Mouse (Mus musculus): ENCODE data around the gene Lmf1. TPM values are rescaled to one million over a fixed set of nuclear protein-coding genes. Genes with fewer than 3 reads are reported as not detected.
A peak's percentile ranks its signal among the peaks of the same experiment; 100 is the strongest.

Gene Lmf1
- 25.7 and 26.7 TPM in 2 replicates for polyA plus RNA-seq (2015; fragmentation: Nextera tagmentation; extraction: Ambion mirVana)

DNA sequence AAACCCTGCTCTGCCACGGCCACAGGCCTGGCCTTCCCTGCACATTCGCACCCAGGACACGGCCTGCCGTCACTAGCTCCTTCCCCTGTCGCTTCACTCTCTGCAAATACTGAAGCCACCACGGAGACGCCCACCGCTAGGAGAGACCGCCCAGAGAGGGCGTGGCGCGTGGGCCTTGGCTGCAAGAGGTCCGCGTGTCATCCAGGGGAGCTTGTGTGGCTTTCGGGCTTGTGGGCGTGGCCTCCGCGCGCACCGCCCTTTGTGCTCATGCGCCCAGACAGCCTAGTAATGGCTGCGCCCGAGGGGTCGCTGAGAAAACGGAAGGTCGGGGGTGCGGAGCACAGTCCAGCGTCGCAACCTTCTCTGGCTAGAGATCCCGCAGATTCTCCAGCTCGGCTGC, at the start of gene Lmf1:
Lmf1 (plus strand) TSS at position 166 of the 400 bp plus-strand sequence.
- H3K9me3 ChIP-seq, result no peaks in the 10 kb centered on the region
- peak within 1 kb of the TSS; percentile 75 for H3K4me3 ChIP-seq
- under 1% methylated on average over 31 of the region's 31 CpGs for WGBS
- H3K36me3 ChIP-seq, result no peaks in the 10 kb centered on the region
- H3K9ac ChIP-seq, result peak within 1 kb of the TSS; percentile 80
- H3K4me2 ChIP-seq, result peak within 1 kb of the TSS; percentile 87
- ATAC-seq (ENCODE audit: borderline replicate concordance, extremely low read depth, low FRiP score, low TSS enrichment), result peak; percentile 96
- H3K27ac ChIP-seq, result peak within 1 kb of the TSS; percentile 70
- peaks cover 20% of the 10 kb centered on the region; the same call in 1 of the 2 replicates for H3K4me1 ChIP-seq
- H3K27me3 ChIP-seq, result no peaks in the 10 kb centered on the region

DNA sequence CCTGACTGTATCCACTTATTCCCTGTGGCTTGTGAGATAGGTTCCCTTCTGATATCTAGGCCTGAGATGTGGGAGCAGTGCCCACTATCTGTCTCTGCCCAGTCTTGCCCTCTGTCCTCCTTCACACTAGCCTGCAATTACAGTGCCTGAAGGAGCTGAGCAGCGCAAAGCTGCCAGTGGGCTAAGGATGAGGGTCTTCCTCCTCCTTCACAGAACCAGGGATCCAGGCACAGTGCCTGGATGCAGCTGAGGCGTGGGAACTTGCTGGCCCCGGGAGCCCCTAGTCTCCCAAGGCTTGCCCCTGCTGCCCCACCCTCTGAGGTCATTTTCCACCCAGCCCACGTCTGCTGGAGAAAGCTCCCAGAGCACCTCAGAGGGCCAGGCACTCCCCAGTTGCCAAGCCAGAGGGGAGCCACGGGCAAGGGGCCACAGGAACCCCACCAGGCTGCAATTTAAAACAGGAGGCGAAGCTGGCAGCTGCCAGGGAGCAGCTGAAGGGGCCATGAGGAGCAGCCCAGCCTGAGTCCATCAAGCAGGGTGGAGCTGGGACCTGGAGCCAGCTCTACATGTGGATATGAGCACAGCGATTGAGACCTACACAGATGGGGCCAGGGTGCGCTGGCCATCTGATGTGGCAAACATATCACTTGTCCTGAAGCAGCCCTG, 48.4 kb upstream of the Lmf1 start:
- Histone ChIP-seq H3K27ac (no peak overlapping the region), H3K27me3 (no peaks in the 10 kb centered on the region), H3K9me3 (no peaks in the 10 kb centered on the region), H3K9ac (no peak overlapping the region), H3K4me1 (no peaks in the 10 kb centered on the region), H3K4me3 (no peak overlapping the region), H3K4me2 (no peak overlapping the region), H3K36me3 (no peaks in the 10 kb centered on the region)
- 51% methylated on average over 8 of the region's 8 CpGs for WGBS
- ATAC-seq (ENCODE audit: borderline replicate concordance, extremely low read depth, low FRiP score, low TSS enrichment), result no peak

DNA sequence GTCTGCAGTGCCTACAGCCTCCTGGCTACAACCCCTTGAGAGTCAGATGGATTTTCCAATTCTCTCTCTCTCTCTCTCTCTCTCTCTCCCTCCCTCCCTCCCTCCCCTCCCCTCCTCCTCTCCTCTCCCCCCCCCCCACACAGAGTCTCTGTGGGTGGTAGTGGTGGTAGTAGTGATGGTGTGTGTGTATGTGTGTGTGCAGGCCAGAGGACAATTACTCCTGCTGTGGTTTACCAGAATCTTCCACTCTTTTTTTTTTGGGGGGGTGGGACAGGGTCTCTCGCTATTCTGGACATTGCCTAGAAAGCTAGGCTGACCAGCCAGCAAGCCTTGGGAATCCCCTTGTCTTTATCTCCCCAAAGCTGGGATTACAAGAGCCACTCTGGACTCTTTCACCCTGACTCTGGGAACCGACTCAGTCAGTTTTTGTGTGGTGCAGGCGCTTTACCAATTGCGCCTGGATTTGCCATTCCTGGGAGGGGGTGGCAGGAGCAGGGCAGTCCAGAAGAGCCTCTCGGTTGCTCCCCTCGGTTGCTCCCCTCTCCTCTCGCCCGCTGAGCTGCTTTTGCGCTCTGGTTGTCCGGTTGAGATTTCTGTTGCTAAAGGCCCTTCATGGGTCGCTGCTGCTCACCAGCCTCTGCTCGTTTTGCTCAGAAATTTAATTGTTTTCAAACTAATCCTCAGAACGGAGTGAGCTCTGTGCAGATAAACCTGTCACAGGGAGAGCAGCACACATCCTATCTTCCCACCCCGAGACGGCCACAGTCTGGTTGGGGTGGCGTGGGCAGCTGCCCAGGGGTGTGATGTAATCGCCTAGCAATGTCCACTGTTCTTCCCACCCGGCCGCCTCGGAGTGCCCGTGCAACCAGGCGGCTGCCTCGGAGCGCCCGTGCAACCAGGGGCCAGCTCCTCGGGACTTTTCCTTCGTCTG, 39.7 kb upstream of the Lmf1 start:
- H3K27ac ChIP-seq, result no peak overlapping the region
- ATAC-seq (ENCODE audit: borderline replicate concordance, extremely low read depth, low FRiP score, low TSS enrichment), result no peak
- H3K27me3 ChIP-seq, result no peaks in the 10 kb centered on the region; the same call in 1 of the 2 replicates
- H3K9me3 ChIP-seq, result no peaks in the 10 kb centered on the region
- no peak overlapping the region for H3K9ac ChIP-seq
- H3K4me3 ChIP-seq, result no peak overlapping the region
- H3K36me3 ChIP-seq, result no peaks in the 10 kb centered on the region
- peak overlapping the region; percentile 21; the same call in 1 of the 2 replicates for H3K4me2 ChIP-seq
- WGBS, result 19% methylated on average over 27 of the region's 27 CpGs
- H3K4me1 ChIP-seq, result no peaks in the 10 kb centered on the region

DNA sequence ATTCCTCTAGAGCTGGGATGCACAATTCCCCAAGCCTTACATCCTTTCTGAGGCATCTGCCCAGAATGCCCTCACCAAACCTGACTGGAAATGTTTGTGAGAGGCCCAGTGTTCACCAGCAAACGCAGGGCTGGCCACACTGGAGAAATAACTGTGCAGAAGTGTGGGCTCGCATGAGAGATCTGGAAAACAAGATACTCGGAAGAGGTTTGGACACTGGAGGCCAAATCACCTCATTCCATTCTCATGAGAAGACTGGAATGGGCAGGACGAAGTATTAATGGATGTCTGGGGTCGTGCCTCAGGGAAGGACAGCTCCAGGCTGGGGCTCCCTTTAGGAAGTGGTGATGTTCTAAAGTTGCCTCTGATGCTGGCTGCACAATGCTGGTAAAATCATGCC, 38.2 kb upstream of the Lmf1 start:
- 59% methylated on average over 5 of the region's 5 CpGs for WGBS

GRCm38 (mm10) chr17:25541768-25542167, 37.1 kb upstream of the Lmf1 start:
- 72% methylated on average over 4 of the region's 4 CpGs for WGBS
- no peak for ATAC-seq (ENCODE audit: borderline replicate concordance, extremely low read depth, low FRiP score, low TSS enrichment)
- Histone ChIP-seq H3K4me3 (no peak overlapping the region), H3K27ac (no peak overlapping the region), H3K36me3 (no peaks in the 10 kb centered on the region), H3K4me2 (no peak overlapping the region), H3K9ac (no peak overlapping the region), H3K27me3 (no peaks in the 10 kb centered on the region; the same call in 1 of the 2 replicates), H3K9me3 (no peaks in the 10 kb centered on the region), H3K4me1 (no peaks in the 10 kb centered on the region)

More for the DNA sequence above, 38.2 kb upstream of the Lmf1 start:
- H3K9ac ChIP-seq, result no peak overlapping the region
- no peaks in the 10 kb centered on the region for H3K36me3 ChIP-seq
- no peak overlapping the region for H3K4me3 ChIP-seq
- no peak for ATAC-seq (ENCODE audit: borderline replicate concordance, extremely low read depth, low FRiP score, low TSS enrichment)
- H3K27ac ChIP-seq, result no peak overlapping the region
- H3K9me3 ChIP-seq, result no peaks in the 10 kb centered on the region
- no peak overlapping the region for H3K4me2 ChIP-seq
- no peaks in the 10 kb centered on the region for H3K4me1 ChIP-seq
- H3K27me3 ChIP-seq, result no peaks in the 10 kb centered on the region; the same call in 1 of the 2 replicates

DNA sequence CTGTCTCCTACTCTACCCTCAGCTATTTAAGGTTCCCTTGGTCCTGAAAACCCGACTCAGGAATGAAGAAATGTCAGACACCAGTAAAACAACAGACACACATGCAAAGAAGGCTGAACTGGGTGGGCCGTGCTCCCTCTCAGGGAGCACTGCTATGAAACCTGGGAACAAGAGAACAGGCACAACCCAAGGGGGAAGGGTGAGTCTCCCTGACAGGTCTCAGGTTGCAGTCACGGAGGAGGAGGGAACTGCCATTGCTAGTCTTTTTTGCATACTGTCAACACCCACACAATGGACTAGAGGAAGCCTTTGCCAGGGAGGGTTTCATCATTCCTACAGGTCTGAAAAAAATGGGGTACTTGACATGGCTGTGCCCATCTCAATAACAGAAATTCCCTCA, 31.9 kb upstream of the Lmf1 start:
- Histone ChIP-seq H3K9me3 (no peaks in the 10 kb centered on the region), H3K4me1 (no peaks in the 10 kb centered on the region), H3K4me3 (no peak overlapping the region), H3K36me3 (no peaks in the 10 kb centered on the region), H3K27me3 (no peaks in the 10 kb centered on the region), H3K9ac (no peak overlapping the region), H3K27ac (no peak overlapping the region), H3K4me2 (no peak overlapping the region)
- 32% methylated on average over 3 of the region's 3 CpGs for WGBS
- ATAC-seq (ENCODE audit: borderline replicate concordance, extremely low read depth, low FRiP score, low TSS enrichment), result no peak

- ATAC-seq (ENCODE audit: borderline replicate concordance, extremely low read depth, low FRiP score, low TSS enrichment), result no peak
Measured at GRCm38 (mm10) chr17:25550020-25550419, 28.9 kb upstream of the Lmf1 start.

DNA sequence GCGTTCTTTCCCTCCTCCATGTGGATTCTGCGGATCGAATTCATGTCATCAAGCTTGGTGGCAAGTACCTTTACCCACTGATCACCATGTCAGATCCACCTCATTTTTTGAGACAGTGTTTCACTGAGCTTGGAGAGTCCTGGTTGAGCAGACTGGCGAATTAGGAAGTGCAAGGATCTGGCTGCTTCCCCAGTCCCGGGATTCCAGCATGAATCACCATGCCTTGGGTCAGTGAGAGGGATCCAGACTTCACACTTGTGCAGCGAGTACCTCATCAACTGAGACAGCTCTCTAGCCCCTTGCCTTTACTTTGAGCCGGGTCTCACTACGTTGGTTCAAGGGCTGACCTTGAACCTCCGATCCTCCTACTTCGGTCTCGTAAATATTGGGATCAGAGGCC, 27.6 kb upstream of the Lmf1 start:
- Histone ChIP-seq H3K27me3 (peaks cover 17% of the 10 kb centered on the region), H3K4me2 (no peak overlapping the region), H3K9me3 (no peaks in the 10 kb centered on the region), H3K4me3 (no peak overlapping the region), H3K36me3 (no peaks in the 10 kb centered on the region), H3K27ac (no peak overlapping the region), H3K9ac (no peak overlapping the region), H3K4me1 (peaks cover 5% of the 10 kb centered on the region)
- ATAC-seq (ENCODE audit: borderline replicate concordance, extremely low read depth, low FRiP score, low TSS enrichment), result no peak
- WGBS, result 77% methylated on average over 11 of the region's 11 CpGs

More at GRCm38 (mm10) chr17:25550020-25550419, 28.9 kb upstream of the Lmf1 start:
- Histone ChIP-seq H3K27ac (no peak overlapping the region), H3K4me1 (no peaks in the 10 kb centered on the region), H3K9me3 (no peaks in the 10 kb centered on the region), H3K27me3 (peaks cover 4% of the 10 kb centered on the region), H3K4me3 (no peak overlapping the region), H3K4me2 (no peak overlapping the region), H3K9ac (no peak overlapping the region), H3K36me3 (no peaks in the 10 kb centered on the region)
- WGBS, result 82% methylated on average over 5 of the region's 5 CpGs

- peaks cover 34% of the 10 kb centered on the region for H3K27me3 ChIP-seq
- 50% methylated on average over 3 of the region's 3 CpGs for WGBS
- H3K4me2 ChIP-seq, result no peak overlapping the region
Measured at GRCm38 (mm10) chr17:25555159-25555558, 23.7 kb upstream of the Lmf1 start.

GRCm38 (mm10) chr17:25555666-25556629, 22.9 kb upstream of the Lmf1 start:
- H3K36me3 ChIP-seq, result no peaks in the 10 kb centered on the region
- H3K27ac ChIP-seq, result no peak overlapping the region
- ATAC-seq (ENCODE audit: borderline replicate concordance, extremely low read depth, low FRiP score, low TSS enrichment), result no peak; the same call in 1 of the 2 replicates
- H3K9me3 ChIP-seq, result no peaks in the 10 kb centered on the region
- H3K4me2 ChIP-seq, result peak overlapping the region; percentile 45
- 10% methylated on average over 29 of the region's 29 CpGs for WGBS
- peaks cover 12% of the 10 kb centered on the region for H3K4me1 ChIP-seq
- peaks cover 38% of the 10 kb centered on the region for H3K27me3 ChIP-seq
- no peak overlapping the region for H3K9ac ChIP-seq
- peak overlapping the region; percentile 14; the same call in 1 of the 2 replicates for H3K4me3 ChIP-seq

More at GRCm38 (mm10) chr17:25555159-25555558, 23.7 kb upstream of the Lmf1 start:
- H3K9ac ChIP-seq, result no peak overlapping the region
- no peaks in the 10 kb centered on the region for H3K36me3 ChIP-seq
- H3K4me3 ChIP-seq, result no peak overlapping the region
- H3K27ac ChIP-seq, result no peak overlapping the region
- H3K9me3 ChIP-seq, result no peaks in the 10 kb centered on the region
- ATAC-seq (ENCODE audit: borderline replicate concordance, extremely low read depth, low FRiP score, low TSS enrichment), result no peak
- H3K4me1 ChIP-seq, result peaks cover 12% of the 10 kb centered on the region
